Mouse (Mus musculus) G1E (cell line): ENCODE measurements around the gene D1Ertd622e. TPM values are rescaled to one million over a fixed set of nuclear protein-coding genes. Genes with fewer than 3 reads are reported as not detected.

ENCODE experiments used
- ATAC-seq: 2 replicates; pipeline ENCODE4 v1.8.0; 2016; ENCODE audit warnings: mild to moderate bottlenecking; ENCODE audit not compliant: insufficient number of reproducible peaks, poor library complexity, low FRiP score, severe bottlenecking; ENCODE audit errors: extremely low read depth
- DNase-seq: peaks from one replicate; pipeline ENCODE4 v3.0.0; 2012; ENCODE audit warnings: low spot score
- H3K27me3 ChIP-seq: 2 replicates; pipeline ENCODE4 v1.6.1; 2012; ENCODE audit warnings: mild to moderate bottlenecking, low read length, inconsistent platforms; ENCODE audit not compliant: insufficient read depth
- H3K36me3 ChIP-seq: replicated peaks from 2 replicates; pipeline ENCODE3; 2012; ENCODE audit warnings: mild to moderate bottlenecking, inconsistent platforms
- H3K4me1 ChIP-seq: 2 replicates; pipeline ENCODE4 v1.6.1; 2012; ENCODE audit warnings: low read depth, low read length, inconsistent platforms, mixed read lengths; ENCODE audit not compliant: insufficient read depth
- H3K4me3 ChIP-seq: 2 replicates; pipeline ENCODE4 v1.5.1; 2012; ENCODE audit warnings: low read depth, mild to moderate bottlenecking, inconsistent platforms, low read length, moderate library complexity, mixed read lengths
- H3K9me3 ChIP-seq: replicated peaks from 2 replicates; pipeline ENCODE4 v1.6.1; 2012; ENCODE audit warnings: inconsistent platforms
- CTCF ChIP-seq: IDR thresholded peaks from 2 replicates; pipeline ENCODE4 v1.5.1; 2012; ENCODE audit warnings: low read depth, low read length, inconsistent platforms, mixed read lengths
- GATA1 ChIP-seq: IDR thresholded peaks from 2 replicates; pipeline ENCODE4 v1.6.1; 2012; ENCODE audit warnings: borderline replicate concordance, low read length, inconsistent platforms, mixed read lengths
- GATA2 ChIP-seq: IDR thresholded peaks from 2 replicates; pipeline ENCODE4 v1.6.1; 2012; ENCODE audit warnings: low read depth, low read length, inconsistent platforms, borderline replicate concordance
- POLR2AphosphoS5 ChIP-seq: IDR thresholded peaks from 2 replicates; pipeline ENCODE4 v1.6.1; 2012; ENCODE audit warnings: low read depth, low read length, inconsistent platforms; ENCODE audit not compliant: insufficient replicate concordance
- TAL1 ChIP-seq: conservative IDR thresholded peaks from 2 replicates; pipeline ENCODE4 v1.6.1; 2012; ENCODE audit warnings: low read depth, low read length, inconsistent platforms, mixed read lengths
- polyA plus RNA-seq: library from polyadenylated mRNA; stranded (reverse); fragments of >175 nt; gene quantifications from 2 replicates; pipeline ENCODE4 v1.2.3, GENCODE M21; 2012
- total RNA-seq, 2 experiments: library from RNA; stranded (forward) in 1 of 2; stranded (reverse) in 1 of 2; fragments of 200-1000 nt in 1 of 2; fragments of >200 nt in 1 of 2; fragmentation: Nextera tagmentation in 1 of 2; gene quantifications; 2 replicates each; pipeline ENCODE4 v1.2.3; 2014 to 2017

D1Ertd622e gene
- total and polyA plus RNA-seq, 3 experiments: 2.6 to 12.4 (median 6.5) TPM

DNA sequence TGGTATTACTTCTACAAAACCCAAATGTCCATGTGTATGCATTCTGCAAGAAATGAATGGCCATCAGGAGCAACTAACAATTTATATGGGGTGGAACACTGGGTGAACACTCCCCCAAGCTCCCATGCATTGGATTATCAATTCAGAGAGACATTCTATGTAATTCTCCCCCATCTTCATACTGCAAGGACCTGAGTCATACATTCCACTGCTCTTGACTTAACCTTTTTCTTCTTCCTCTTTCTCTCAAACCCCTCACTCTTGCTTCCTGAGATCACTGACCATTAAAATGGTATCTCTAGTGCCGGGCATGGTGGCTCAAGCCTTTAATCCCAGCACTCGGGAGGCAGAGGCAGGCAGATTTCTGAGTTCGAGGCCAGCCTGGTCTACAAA is 83.9 kb downstream of the D1Ertd622e start:
- H3K4me1 ChIP-seq: no peaks in the 10 kb centered on the region
- no peaks in the 10 kb centered on the region for H3K36me3 ChIP-seq
- H3K9me3 ChIP-seq: 0 out of 2 replicates have a peak, but pooled peaks cover 4% of the 10 kb centered on the region
- no peaks in the 10 kb centered on the region for H3K27me3 ChIP-seq
- H3K4me3 ChIP-seq: no peak overlapping the region
- ATAC-seq (no peak), DNase-seq (no peak)
- no peak for TF ChIP-seq GATA2
- no peak for TF ChIP-seq POLR2AphosphoS5
- TF ChIP-seq CTCF: no peak

DNA sequence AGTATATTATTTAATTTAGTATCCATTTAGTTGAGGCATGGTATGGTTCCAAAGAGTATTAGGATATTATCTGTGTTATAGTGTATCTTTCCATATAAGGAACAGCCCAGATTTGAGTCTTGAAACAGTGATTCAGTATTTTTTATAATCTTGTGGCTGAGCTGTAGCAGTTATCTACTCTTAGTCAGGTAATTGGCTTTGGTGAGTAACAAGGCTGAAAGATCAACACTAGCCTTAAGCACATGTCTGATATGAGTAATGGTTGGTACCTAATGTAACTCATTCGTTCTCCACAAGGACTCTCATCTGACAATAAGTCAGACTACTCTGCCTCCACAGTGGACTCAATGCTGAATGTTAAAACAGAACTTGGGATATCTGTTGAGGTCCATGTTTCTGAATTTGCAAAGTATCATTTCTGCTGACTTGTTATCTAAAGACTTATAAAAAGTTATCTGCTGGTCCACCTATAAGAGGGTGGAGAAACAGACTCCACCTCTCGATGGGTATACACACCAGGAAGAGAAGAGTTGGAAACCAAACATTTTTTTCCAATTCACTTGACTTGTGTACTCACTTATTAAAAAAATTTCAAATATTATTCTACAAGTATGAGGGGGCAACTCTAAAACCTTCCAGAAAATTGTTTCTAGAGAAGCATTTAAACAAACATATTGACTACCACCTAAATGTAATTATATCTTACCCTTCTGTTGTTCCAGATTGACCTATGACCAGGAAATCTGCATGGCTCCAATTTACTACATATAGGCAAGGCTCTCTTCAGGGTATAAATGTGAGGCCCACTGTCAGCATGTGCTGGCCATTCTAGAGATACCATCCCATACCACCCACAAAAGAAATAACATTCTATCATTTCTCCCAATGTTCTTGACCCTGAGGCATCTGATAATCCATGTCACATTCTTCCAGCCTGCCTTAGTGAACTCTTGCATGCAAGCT is 84.5 kb downstream of the D1Ertd622e start:
- Histone ChIP-seq H3K9me3 (0 out of 2 replicates have a peak, but pooled peaks cover 4% of the 10 kb centered on the region), H3K4me1 (no peaks in the 10 kb centered on the region), H3K4me3 (no peak overlapping the region), H3K27me3 (no peaks in the 10 kb centered on the region), H3K36me3 (no peaks in the 10 kb centered on the region)
- ATAC-seq: no peak
- no peak for DNase-seq
- TF ChIP-seq CTCF (no peak), GATA1 (no peak), TAL1 (no peak), GATA2 (no peak), POLR2AphosphoS5 (no peak)

DNA sequence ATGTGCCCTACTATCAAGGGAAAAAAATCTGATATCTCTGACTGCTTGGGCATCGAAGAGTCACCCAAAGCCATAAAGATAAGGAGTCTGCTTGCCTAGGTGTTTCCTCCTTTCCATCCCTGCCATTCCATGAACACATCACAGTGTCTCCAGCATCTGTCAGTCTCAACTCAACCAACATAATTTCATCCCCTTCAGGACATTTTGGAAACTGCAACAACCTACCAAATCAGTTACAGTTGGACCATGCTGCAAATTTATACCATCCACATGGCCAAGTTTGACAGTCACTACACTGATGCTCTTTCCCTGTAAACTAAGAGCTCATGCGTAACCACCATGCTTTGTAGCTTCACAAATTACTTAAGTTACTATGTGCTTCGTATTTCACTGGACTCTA is 85.3 kb downstream of the D1Ertd622e start:
- H3K9me3 ChIP-seq: 0 out of 2 replicates have a peak, but pooled peaks cover 4% of the 10 kb centered on the region
- H3K27me3 ChIP-seq: no peaks in the 10 kb centered on the region
- DNase-seq (no peak), ATAC-seq (no peak)
- TF ChIP-seq TAL1 (no peak), CTCF (no peak), GATA2 (no peak), POLR2AphosphoS5 (no peak), GATA1 (no peak)
- no peaks in the 10 kb centered on the region for H3K36me3 ChIP-seq
- no peak overlapping the region for H3K4me3 ChIP-seq
- no peaks in the 10 kb centered on the region for H3K4me1 ChIP-seq

DNA sequence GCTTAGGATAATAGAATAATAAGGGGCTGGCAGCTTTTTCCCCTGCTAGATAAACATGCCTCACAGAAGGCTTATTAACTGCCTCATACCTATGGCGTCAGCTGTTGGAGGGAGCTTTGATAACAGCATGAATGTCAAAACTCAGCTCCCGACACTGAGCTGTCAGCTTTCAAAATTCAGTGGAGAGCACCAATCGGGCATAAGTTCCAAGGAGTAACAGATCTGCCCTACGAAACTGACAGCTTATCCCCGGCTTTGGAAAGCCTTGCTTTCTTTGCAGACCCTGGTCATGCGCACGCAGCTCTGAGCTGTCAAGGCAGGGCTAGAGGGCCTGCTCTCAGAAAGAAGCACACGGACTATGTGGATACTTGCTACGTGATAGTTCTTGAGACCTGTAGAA is 91.1 kb downstream of the D1Ertd622e start:
- ATAC-seq: no peak; the same call in 1 of the 2 replicates
- H3K27me3 ChIP-seq: no peaks in the 10 kb centered on the region
- H3K9me3 ChIP-seq: 0 out of 2 replicates have a peak, but pooled peaks cover 2% of the 10 kb centered on the region

DNA sequence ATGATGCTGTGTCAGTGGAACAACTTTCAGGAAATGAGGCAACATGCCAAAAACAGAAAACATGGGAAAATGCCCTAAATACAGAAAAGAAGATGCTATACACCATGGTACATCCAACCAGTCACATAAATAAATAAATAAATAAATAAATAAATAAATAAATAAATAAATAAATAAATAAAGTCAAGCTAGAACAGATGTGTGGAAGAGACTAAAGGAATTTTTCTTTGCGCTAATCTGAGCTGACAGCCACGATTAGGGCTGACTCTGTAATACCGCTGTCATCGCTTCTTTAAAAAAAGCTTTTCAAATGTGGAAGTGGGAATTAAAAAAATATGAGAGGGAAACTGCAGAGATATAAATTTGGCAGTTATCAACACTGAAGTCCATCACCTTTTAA is 93.9 kb downstream of the D1Ertd622e start:
- ATAC-seq (no peak), DNase-seq (no peak)
- TF ChIP-seq CTCF (no peak), TAL1 (no peak), POLR2AphosphoS5 (no peak), GATA2 (no peak), GATA1 (no peak)
- no peaks in the 10 kb centered on the region for H3K36me3 ChIP-seq
- peaks cover 5% of the 10 kb centered on the region; the same call in 1 of the 2 replicates for H3K9me3 ChIP-seq
- no peaks in the 10 kb centered on the region for H3K4me1 ChIP-seq
- no peak overlapping the region for H3K4me3 ChIP-seq
- H3K27me3 ChIP-seq: no peaks in the 10 kb centered on the region

More for the DNA sequence above, 91.1 kb downstream of the D1Ertd622e start:
- Histone ChIP-seq H3K36me3 (no peaks in the 10 kb centered on the region), H3K4me3 (no peak overlapping the region), H3K4me1 (no peaks in the 10 kb centered on the region)
- no peak for DNase-seq
- TF ChIP-seq GATA1 (no peak), TAL1 (no peak), GATA2 (no peak), POLR2AphosphoS5 (no peak), CTCF (no peak)

DNA sequence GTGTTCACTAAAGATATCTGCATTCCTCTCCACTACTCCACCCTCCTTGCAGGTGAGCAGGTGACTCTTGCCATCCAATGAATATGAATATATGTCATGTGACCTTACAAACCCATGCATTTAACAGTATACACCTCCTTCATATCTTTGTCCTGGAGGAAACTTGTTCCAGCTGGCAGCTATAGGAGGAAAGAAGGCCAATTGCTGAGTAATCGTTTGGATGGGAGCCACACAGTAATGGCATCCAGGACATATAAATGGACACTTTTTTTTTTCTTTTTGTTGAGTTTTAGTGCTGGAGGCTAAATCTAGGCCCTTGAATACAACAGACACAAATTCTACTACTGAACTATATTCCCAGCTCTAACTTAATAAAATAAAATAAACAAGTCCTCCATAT is 97.2 kb downstream of the D1Ertd622e start:
- Histone ChIP-seq H3K9me3 (peaks cover 8% of the 10 kb centered on the region; the same call in 1 of the 2 replicates), H3K4me1 (no peaks in the 10 kb centered on the region), H3K27me3 (no peaks in the 10 kb centered on the region), H3K4me3 (no peak overlapping the region), H3K36me3 (no peaks in the 10 kb centered on the region)
- no peak for TF ChIP-seq GATA1
- no peak for TF ChIP-seq GATA2
- no peak for TF ChIP-seq TAL1
- TF ChIP-seq CTCF: no peak
- no peak for TF ChIP-seq POLR2AphosphoS5
- no peak for DNase-seq
- ATAC-seq: no peak
